Mouse (Mus musculus) retina, postnatal 1 day (tissue): ENCODE measurements around the gene Gtf3c5.
A peak's percentile ranks its signal among the peaks of the same experiment; 100 is the strongest.

ENCODE experiments used
- DNase-seq: peaks from one replicate; pipeline ENCODE4 v3.0.0-alpha.2; 2012

Gtf3c5 gene

GRCm38 (mm10) chr2:28607341-28608165 lies 24.0 kb upstream of the Gtf3c5 start:
- DNase-seq, result no peak

GRCm38 (mm10) chr2:28606601-28607340 lies 23.2 kb upstream of the Gtf3c5 start:
- DNase-seq, result no peak

- no peak for DNase-seq
Observed at GRCm38 (mm10) chr2:28605789-28606541, 22.4 kb upstream of the Gtf3c5 start.

GRCm38 (mm10) chr2:28603542-28603941 lies 20.0 kb upstream of the Gtf3c5 start:
- no peak for DNase-seq

GRCm38 (mm10) chr2:28601720-28602590 lies 18.4 kb upstream of the Gtf3c5 start:
- no peak for DNase-seq

- DNase-seq, result no peak
Observed at GRCm38 (mm10) chr2:28599569-28599900, 16.0 kb upstream of the Gtf3c5 start.

- no peak for DNase-seq
Observed at GRCm38 (mm10) chr2:28598692-28599568, 15.4 kb upstream of the Gtf3c5 start.

- DNase-seq, result no peak
Observed at GRCm38 (mm10) chr2:28597733-28598547, 14.4 kb upstream of the Gtf3c5 start.

- DNase-seq, result no peak
Observed at GRCm38 (mm10) chr2:28596998-28597397, 13.4 kb upstream of the Gtf3c5 start.

- DNase-seq, result no peak
Observed at GRCm38 (mm10) chr2:28596021-28596420, 12.5 kb upstream of the Gtf3c5 start.

GRCm38 (mm10) chr2:28592809-28593208 lies 9.3 kb upstream of the Gtf3c5 start:
- peak; percentile 72 for DNase-seq

- no peak for DNase-seq
Observed at GRCm38 (mm10) chr2:28591479-28591878, 7.9 kb upstream of the Gtf3c5 start.

GRCm38 (mm10) chr2:28588574-28588973 lies 5.0 kb upstream of the Gtf3c5 start:
- no peak for DNase-seq

- DNase-seq, result no peak
Observed at GRCm38 (mm10) chr2:28585730-28586129, 2.2 kb upstream of the Gtf3c5 start.

GRCm38 (mm10) chr2:28585043-28585571 lies 1.6 kb upstream of the Gtf3c5 start:
- peak; percentile 92 for DNase-seq

- peak; percentile 95 for DNase-seq
Observed at GRCm38 (mm10) chr2:28582647-28583353, 751 bp downstream of the Gtf3c5 start.

- peak; percentile 30 for DNase-seq
Observed at GRCm38 (mm10) chr2:28578003-28578402, 5.5 kb downstream of the Gtf3c5 start.

GRCm38 (mm10) chr2:28576815-28577214 lies 6.7 kb downstream of the Gtf3c5 start:
- DNase-seq, result no peak

- DNase-seq, result peak; percentile 12
Observed at GRCm38 (mm10) chr2:28575341-28575740, 8.2 kb downstream of the Gtf3c5 start.

- no peak for DNase-seq
Observed at GRCm38 (mm10) chr2:28569903-28570302, 13.6 kb downstream of the Gtf3c5 start.
